Mouse (Mus musculus): ENCODE data around the gene Klrg1.

Gene Klrg1

DNA sequence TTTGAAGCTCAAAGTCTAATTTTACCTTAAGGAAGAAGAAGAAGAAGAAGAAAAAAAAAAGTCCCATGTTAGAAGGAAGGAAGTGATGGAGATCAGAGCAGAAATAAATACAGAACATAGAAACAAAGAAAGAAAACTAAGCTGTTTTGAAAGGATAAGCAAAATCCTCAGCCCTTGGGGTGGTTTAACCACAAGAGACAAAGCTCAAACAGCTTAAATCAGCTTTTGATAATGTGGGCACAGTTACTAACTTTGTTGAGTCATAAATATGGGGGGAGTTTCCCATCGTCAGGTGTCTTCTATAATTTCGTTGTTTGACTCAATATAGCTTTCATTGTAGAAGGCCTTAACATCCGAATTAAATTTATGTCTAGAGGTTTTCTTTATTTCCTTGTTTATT, 9.1 kb upstream of the Klrg1 start:
- DNase-seq: no peak

DNA sequence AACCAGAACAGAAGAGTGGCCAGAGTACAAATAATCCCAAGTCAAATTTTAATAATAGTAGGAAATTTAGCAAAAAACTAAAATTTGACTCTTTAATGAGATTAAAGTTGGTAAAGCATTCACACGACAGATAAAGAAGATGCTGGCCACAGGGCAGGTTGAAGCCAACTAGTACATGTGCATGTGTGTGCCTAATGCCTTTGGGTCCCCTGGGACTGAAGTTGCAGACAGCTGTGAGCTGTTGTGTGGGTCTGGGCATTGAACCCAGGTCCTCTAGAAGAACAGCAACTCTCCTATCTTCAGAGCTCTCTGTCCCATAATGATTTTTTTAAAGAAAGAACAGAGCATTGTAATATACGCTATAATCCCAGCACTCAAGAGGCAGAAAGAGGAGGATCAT, 8.6 kb upstream of the Klrg1 start:
- DNase-seq: no peak

GRCm38 (mm10) chr6:122290253-122290652, 7.6 kb upstream of the Klrg1 start:
- DNase-seq: no peak

- DNase-seq: no peak
Observed at GRCm38 (mm10) chr6:122289313-122289712, 6.6 kb upstream of the Klrg1 start.

- no peak for DNase-seq
Observed at GRCm38 (mm10) chr6:122288263-122288662, 5.6 kb upstream of the Klrg1 start.

- no peak for DNase-seq
Observed at GRCm38 (mm10) chr6:122284823-122285222, 2.1 kb upstream of the Klrg1 start.

- no peak for DNase-seq
Observed at GRCm38 (mm10) chr6:122284304-122284703, 1.6 kb upstream of the Klrg1 start.

GRCm38 (mm10) chr6:122283429-122283828, 747 bp upstream of the Klrg1 start:
- no peak for DNase-seq

- no peak for DNase-seq
Observed at GRCm38 (mm10) chr6:122276565-122276964, 6.1 kb downstream of the Klrg1 start.

GRCm38 (mm10) chr6:122274546-122274945, 8.1 kb downstream of the Klrg1 start:
- DNase-seq: no peak

- DNase-seq: no peak
Observed at GRCm38 (mm10) chr6:122270152-122270551, 12.5 kb downstream of the Klrg1 start.

DNA sequence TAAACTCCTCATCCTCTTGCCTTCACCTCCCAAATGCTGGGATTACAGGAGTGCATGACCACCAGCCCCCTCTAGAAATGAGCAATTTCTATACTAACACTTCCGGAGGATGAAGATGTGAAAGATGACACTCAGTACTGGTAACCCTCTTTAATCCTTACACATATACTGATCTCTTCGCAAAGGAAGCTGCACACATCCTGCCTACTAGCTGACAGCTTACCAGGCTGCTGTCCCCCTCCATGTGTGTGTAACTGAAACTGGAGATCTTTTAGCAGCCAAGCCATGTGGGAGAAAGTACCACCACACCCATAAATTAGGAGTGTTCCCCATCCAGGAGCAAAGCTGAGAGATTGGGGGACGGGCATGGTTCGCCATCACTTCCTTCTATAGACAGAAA, 13.5 kb downstream of the Klrg1 start:
- DNase-seq: no peak

DNA sequence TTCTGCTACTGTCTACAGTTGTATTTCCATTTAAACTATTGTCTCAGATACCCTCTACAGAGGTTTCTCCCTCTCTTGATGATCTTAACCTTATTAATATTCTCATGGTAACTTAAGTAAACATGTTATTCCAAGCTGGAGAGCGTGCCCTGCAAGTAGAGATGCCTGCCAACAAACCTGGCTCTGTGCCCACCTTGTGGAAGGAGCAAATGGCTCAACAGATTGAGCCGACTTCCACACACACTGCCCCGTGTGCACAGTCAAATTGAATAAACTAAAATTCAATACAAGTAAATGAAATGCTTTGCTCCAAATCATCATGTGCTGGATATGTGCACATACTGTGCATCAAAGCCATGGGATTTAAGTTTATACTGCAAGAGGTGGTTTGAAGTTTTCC, 14.1 kb downstream of the Klrg1 start:
- peak; percentile 34 to 57 for DNase-seq

DNA sequence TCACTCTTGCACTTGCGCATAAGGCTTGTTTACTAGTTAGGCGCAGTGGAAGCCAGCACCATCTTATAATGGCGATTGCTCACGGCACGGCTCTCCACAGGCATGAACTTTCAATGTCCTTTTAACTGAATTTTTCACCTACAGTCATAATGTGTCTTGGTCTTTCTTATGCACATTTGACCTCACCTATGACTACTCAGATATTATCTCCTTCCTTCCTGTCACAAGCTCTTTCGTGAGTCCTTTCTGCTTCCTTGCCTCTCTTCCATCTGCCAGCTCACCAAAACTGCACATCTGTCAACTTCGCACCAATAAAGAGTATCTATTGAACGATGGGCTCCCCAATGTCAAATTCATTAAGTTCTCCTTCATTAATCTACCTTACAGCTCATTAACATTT, 20.1 kb downstream of the Klrg1 start:
- no peak for DNase-seq

DNA sequence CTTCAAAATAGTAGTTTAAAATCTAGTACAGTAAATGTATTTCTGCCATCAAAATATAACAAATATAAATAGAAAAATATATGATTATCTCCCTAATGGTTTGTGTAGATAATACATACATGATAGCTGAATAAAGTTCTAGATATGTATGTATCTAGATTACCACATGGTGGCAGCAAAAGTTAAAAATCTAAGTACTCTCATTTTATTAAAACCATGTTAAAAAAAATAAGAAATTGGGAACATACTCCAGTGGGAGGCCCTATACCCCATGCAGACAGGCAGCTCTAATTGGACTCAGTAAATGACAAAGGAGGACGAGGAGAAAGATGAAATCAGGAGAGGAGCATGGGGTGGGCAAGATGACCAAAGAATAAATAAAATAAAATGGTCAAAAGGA, 30.5 kb downstream of the Klrg1 start:
- no peak for DNase-seq

GRCm38 (mm10) chr6:122250033-122250432, 32.6 kb downstream of the Klrg1 start:
- no peak for DNase-seq
